Mouse (Mus musculus): ENCODE measurements at regions not wholly inside any gene's neighbourhood (a gene's known extent, or its start where the extent isn't known, plus 50 kb on each side); places are given as distances from the start of the nearest gene placed in this dataset.

GRCm38 (mm10) chr15:96773656-96774055 lies 74.1 kb upstream of the Slc38a2 start:
- DNase-seq (ENCODE audit: extremely low read depth, low read depth): no peak

DNA sequence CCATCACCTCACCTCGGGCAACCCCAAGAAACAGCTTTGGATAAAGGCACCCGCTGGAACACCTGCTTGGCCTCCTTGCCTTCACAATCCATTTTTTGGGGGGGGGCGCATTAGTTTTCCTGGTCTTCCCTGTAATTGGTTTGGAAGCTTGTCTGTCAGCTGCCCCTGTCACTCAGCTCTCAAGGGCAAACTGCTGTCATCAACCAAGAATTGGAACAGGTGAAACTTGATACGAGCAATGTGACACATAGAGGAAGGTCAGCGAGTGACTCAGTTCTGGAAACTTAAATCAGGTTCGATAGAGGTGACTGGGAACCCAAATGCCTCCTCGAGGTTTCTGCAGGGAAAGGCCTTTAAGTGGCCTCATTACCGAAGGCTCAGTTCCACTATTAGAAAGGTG lies 73.2 kb upstream of the Slc38a2 start:
- no peak for DNase-seq (ENCODE audit: extremely low read depth, low read depth)

- no peak for DNase-seq (ENCODE audit: extremely low read depth, low read depth)
Observed at GRCm38 (mm10) chr15:96770786-96771185, 71.3 kb upstream of the Slc38a2 start.

- no peak for DNase-seq (ENCODE audit: extremely low read depth, low read depth)
Observed at GRCm38 (mm10) chr15:96770299-96770698, 70.8 kb upstream of the Slc38a2 start.

- DNase-seq (ENCODE audit: extremely low read depth, low read depth): no peak
Observed at GRCm38 (mm10) chr15:96769751-96770150, 70.2 kb upstream of the Slc38a2 start.

DNA sequence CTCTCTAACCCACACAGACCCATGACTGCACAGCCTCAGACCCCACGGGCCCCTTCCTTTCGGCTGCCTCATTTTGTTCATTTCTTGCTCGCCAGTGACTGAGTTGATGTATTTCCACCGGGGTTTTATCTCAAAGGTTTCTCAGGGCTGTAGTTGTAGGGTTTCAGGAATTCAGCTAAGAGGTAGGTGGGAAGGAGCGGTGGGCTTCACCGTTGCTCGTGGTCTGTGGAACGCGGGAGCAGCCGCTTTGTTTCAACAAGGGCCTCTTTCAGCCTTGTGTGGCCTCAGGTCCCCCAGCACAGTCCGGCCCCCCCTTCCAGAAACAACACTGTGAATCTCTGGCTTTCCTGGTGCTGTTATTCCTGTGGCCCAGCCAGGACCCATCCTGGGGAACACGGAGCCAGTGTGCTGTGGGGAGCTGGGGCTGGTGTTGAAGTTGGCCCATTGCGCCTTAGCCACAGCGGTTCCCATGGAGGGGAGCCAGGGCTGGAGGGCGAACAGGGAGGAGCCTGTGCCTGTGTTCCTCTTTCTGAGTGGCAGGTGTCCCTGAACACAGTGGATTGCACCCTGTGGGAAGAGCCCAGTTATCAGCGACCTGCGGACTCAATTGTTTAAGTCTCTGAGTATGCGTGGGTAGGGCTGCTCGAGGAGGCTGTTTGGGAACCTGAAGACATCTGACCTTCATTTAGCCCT lies 68.9 kb upstream of the Slc38a2 start:
- DNase-seq (ENCODE audit: extremely low read depth, low read depth): peak; percentile 92

GRCm38 (mm10) chr15:96767188-96767587 lies 67.7 kb upstream of the Slc38a2 start:
- peak; percentile 78 for DNase-seq (ENCODE audit: extremely low read depth, low read depth)

GRCm38 (mm10) chr15:96766238-96766637 lies 66.7 kb upstream of the Slc38a2 start:
- no peak for DNase-seq (ENCODE audit: extremely low read depth, low read depth)

GRCm38 (mm10) chr15:96763611-96764010 lies 64.1 kb upstream of the Slc38a2 start:
- DNase-seq (ENCODE audit: extremely low read depth, low read depth): no peak

GRCm38 (mm10) chr15:96759078-96759995 lies 59.8 kb upstream of the Slc38a2 start:
- DNase-seq (ENCODE audit: extremely low read depth, low read depth): no peak

DNA sequence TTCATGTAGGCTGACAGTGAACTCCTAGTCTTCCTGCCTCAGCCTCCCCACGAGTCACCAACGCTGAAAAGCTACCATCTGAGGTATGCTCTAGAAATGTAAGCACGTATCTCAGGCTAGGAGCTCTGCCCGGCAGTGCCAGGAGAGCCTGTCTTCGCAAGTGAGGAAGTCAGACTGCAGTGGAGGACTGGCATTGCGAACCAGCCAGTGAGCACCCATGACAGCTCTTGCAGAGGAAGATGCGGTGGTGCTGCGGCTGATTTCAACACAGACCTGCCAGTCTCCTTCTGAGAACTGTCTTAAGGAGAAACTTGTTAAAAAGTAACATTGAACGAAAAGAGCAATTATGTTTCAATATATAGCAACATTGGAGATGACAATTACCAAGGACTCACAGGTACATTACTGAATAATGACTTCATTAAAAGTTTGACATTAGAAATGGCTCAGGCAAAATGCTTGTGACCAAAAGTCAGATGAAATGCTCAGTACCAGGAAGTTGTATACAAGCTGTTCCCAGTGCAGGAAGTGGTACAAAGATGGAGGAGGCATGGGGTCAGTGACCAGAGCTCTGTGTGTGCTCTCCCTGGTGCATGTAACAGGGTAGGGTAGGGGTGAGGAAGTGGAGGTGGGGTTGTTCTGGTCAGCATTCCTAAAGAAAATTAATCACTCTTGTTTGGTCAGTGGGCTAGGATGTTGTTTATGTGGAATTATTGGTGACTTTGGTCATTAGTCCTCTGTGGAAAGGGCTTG lies 58.1 kb upstream of the Slc38a2 start:
- DNase-seq (ENCODE audit: extremely low read depth, low read depth): no peak

DNA sequence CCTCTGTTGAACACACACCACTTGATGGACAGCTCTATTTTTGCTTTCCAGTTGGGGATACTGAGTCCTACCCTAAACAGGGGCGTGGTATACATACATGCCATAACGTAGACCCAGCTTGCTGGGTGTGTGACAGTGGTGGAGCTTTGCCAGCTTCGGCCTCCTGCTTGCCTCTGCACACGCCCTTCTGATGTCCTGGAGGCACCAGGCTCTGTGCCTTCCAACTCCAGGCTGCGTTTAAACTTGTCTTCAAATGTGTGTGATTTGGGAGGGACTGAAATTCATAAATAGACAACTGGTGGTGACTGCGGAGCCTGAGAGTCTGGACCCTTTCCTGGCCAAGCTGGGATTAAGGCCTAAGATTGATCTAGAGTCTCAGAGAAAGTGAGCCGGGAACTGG lies 56.9 kb upstream of the Slc38a2 start:
- no peak for DNase-seq (ENCODE audit: extremely low read depth, low read depth)

- DNase-seq (ENCODE audit: extremely low read depth, low read depth): no peak
Observed at GRCm38 (mm10) chr15:96755951-96756350, 56.4 kb upstream of the Slc38a2 start.

GRCm38 (mm10) chr15:96755322-96755942 lies 55.9 kb upstream of the Slc38a2 start:
- DNase-seq (ENCODE audit: extremely low read depth, low read depth): no peak

- DNase-seq (ENCODE audit: extremely low read depth, low read depth): no peak
Observed at GRCm38 (mm10) chr15:96754079-96754478, 54.5 kb upstream of the Slc38a2 start.

GRCm38 (mm10) chr15:96752719-96753118 lies 53.2 kb upstream of the Slc38a2 start:
- DNase-seq (ENCODE audit: extremely low read depth, low read depth): no peak

DNA sequence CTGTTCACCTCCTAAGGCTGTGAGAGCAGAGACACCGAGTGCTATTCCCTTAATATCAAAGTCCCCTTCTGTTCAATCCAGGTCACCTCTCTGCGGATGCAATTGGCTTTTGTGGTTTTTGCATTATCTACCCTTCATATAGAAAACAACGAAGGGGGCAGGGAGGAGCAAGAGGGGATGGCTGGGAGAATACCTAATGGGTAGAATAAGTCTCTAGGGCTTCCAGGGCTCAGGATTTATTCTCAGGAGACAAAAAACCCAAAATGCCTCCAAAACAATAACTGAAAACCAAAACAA lies 52.5 kb upstream of the Slc38a2 start:
- DNase-seq (ENCODE audit: extremely low read depth, low read depth): no peak

DNA sequence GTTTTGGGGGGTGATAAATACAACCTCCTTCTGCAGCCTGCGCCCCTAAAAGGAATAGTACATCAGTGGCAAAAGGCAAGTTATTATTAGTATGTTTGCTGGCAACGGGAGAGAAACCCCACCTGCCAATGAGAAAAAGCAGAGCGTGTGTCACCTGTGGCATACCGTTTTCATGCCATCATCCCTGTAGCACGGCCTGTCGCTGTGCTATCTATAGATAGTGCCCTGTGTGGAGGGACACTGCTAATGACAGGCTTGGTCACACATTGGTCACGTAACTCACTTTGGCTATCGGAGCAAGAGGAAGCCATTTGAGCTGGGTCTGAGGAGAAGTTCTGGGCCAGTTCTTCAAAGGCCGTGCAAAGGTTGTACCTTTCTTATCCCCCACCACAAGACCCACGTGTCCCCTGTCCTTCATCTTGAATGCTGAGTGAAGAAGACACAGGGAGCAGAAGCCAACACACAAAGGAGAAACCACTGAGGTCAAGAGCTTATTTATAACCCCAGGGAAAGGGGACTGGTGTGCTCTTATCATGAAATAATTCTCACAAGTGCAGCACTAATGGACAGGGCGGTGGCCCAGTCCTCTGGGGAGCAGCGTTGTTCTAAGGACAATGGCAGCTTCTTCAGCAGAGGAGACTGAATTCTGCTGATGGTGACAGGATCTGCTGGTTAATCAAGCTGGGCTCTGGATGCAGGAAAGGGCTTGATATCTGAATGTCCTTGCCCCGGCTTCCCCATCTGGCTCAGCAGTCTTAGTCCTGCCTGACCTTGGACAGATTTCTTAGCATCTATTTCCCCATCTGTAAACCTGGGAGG lies 51.9 kb upstream of the Slc38a2 start:
- DNase-seq (ENCODE audit: extremely low read depth, low read depth): no peak

DNA sequence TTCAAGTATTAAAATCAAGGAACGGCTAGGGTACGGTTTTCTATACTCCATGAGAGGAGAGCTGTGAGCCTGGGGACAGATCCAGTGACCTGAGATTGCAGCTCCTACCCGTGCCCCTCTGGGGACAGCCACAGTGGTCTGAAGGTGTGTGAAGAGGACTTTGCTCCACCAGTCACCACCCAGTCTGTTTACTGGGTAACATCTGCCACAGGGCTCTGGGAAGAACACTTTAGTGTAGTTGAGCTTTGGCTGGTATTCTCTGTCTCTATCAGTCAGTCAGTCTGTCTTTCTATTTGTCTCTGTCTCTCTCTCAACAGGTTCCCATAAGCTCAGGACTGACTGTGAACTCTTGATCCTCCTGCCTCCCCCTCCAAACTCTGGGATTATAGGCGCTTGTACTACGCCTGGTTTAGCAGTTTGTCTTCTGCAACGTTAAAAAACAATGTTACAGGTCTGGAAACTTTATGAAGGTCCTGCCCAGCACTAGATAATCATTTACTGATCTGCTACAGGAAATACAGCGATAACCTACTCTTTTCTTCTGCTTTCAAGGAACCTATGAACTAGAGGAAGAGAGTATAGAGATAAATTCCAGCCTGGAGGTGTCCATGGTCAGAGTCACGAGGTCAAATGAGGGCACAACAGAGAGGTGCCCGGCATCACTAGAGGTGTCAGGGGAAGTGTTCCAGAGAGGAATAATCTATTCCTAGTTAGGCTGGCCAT lies 50.2 kb upstream of the Slc38a2 start:
- no peak for DNase-seq (ENCODE audit: extremely low read depth, low read depth)
